Mouse (Mus musculus) T-helper 17 cell (primary cell): ENCODE measurements around the gene Mindy4.

Source experiments
- in situ Hi-C, 2 experiments: fragments of 300-600 bp; cut with MboI, MseI; formaldehyde crosslinking; loops; 1 replicate in 1 of 2; 2 replicates in 1 of 2; pipeline ENCODE4 v1.15.1; 2025; ENCODE audit warnings: high pct_unique_total_duplicates in 2 of 2

Mindy4 gene

GRCm38 (mm10) chr6:55299482-55299881 lies 96.3 kb downstream of the Mindy4 start:
- in situ Hi-C loops = no loop called here

- in situ Hi-C loops = no loop called here
Measured at GRCm38 (mm10) chr6:55299917-55300316, 96.7 kb downstream of the Mindy4 start.

GRCm38 (mm10) chr6:55300704-55301103 lies 97.5 kb downstream of the Mindy4 start:
- in situ Hi-C loops = no loop called here

- in situ Hi-C loops = loop anchor here in 1 of 2 experiments (10.0 kb wide), 1 partner anchor 1955 kb away; no protein-coding TSS in a partner anchor
Measured at GRCm38 (mm10) chr6:55310179-55310578, 107.0 kb downstream of the Mindy4 start.

GRCm38 (mm10) chr6:55311962-55312361 lies 108.8 kb downstream of the Mindy4 start:
- in situ Hi-C loops = loop anchor here in 1 of 2 experiments (10.0 kb wide), 1 partner anchor 1957 kb away; no protein-coding TSS in a partner anchor

- in situ Hi-C loops = loop anchor here in 1 of 2 experiments (10.0 kb wide), 1 partner anchor 1959 kb away; no protein-coding TSS in a partner anchor
Measured at GRCm38 (mm10) chr6:55313893-55314292, 110.7 kb downstream of the Mindy4 start.

GRCm38 (mm10) chr6:55314628-55315027 lies 111.4 kb downstream of the Mindy4 start:
- in situ Hi-C loops = loop anchor here in 1 of 2 experiments (10.0 kb wide), 1 partner anchor 1960 kb away; no protein-coding TSS in a partner anchor

- in situ Hi-C loops = loop anchor here in 1 of 2 experiments (10.0 kb wide), 1 partner anchor 1964 kb away; no protein-coding TSS in a partner anchor
Measured at GRCm38 (mm10) chr6:55318597-55318996, 115.4 kb downstream of the Mindy4 start.

- in situ Hi-C loops = loop anchor here in 1 of 2 experiments (10.0 kb wide), 1 partner anchor 1965 kb away; no protein-coding TSS in a partner anchor
Measured at GRCm38 (mm10) chr6:55319585-55320551, 116.7 kb downstream of the Mindy4 start.

GRCm38 (mm10) chr6:55320894-55321293 lies 117.7 kb downstream of the Mindy4 start:
- in situ Hi-C loops = no loop called here

- in situ Hi-C loops = no loop called here
Measured at GRCm38 (mm10) chr6:55321518-55321917, 118.3 kb downstream of the Mindy4 start.

GRCm38 (mm10) chr6:55322980-55323379 lies 119.8 kb downstream of the Mindy4 start:
- in situ Hi-C loops = no loop called here

- in situ Hi-C loops = no loop called here
Measured at GRCm38 (mm10) chr6:55323908-55324634, 120.9 kb downstream of the Mindy4 start.

GRCm38 (mm10) chr6:55324785-55325184 lies 121.6 kb downstream of the Mindy4 start:
- in situ Hi-C loops = no loop called here

- in situ Hi-C loops = no loop called here
Measured at GRCm38 (mm10) chr6:55326299-55326698, 123.1 kb downstream of the Mindy4 start.

- in situ Hi-C loops = no loop called here
Measured at GRCm38 (mm10) chr6:55327326-55327725, 124.1 kb downstream of the Mindy4 start.

GRCm38 (mm10) chr6:55328179-55328578 lies 125.0 kb downstream of the Mindy4 start:
- in situ Hi-C loops = no loop called here

GRCm38 (mm10) chr6:55331315-55331714 lies 128.1 kb downstream of the Mindy4 start:
- in situ Hi-C loops = no loop called here

GRCm38 (mm10) chr6:55332100-55332772 lies 129.1 kb downstream of the Mindy4 start:
- in situ Hi-C loops = no loop called here

- in situ Hi-C loops = no loop called here
Measured at GRCm38 (mm10) chr6:55332773-55333109, 129.6 kb downstream of the Mindy4 start.

GRCm38 (mm10) chr6:55335989-55336514 lies 132.9 kb downstream of the Mindy4 start, which contains the start of gene Aqp1:
Aqp1 (plus strand) TSS chr6:55336432.
- in situ Hi-C loops = no loop called here
